Mouse (Mus musculus): ENCODE measurements around the gene Skiv2l.
"Not testable (repeated sequence)": the region's sequence is repeated elsewhere in the genome, so short reads cannot be mapped to it uniquely, and the experiment has no call there.

The Skiv2l gene

DNA sequence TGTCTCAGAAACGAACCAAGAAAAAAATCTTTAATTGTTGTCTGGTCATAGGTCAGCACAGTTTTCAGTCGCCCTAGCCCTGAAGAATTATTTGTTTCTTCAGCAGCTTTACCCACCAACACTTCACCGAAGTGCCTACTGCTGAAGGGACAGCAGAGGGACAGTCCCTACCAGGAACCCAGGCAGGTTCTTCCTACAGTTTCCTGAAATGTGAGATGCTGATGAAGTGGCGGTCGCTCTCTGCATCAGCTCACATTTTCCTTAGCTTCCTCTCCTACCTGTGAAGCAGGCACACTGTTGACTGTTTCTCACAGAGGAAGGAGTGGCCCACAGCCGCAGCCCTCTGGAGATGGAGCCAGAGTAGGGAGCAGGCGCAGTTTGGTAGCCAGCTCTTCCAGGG lies 16.0 kb upstream of the Skiv2l start:
- DNase-seq = no peak

- DNase-seq = no peak
Observed at GRCm38 (mm10) chr17:34862416-34863081, 12.5 kb upstream of the Skiv2l start, which contains the start of gene Cfb. Gene Cfb, minus strand, starts transcription at chr17:34862518.

DNA sequence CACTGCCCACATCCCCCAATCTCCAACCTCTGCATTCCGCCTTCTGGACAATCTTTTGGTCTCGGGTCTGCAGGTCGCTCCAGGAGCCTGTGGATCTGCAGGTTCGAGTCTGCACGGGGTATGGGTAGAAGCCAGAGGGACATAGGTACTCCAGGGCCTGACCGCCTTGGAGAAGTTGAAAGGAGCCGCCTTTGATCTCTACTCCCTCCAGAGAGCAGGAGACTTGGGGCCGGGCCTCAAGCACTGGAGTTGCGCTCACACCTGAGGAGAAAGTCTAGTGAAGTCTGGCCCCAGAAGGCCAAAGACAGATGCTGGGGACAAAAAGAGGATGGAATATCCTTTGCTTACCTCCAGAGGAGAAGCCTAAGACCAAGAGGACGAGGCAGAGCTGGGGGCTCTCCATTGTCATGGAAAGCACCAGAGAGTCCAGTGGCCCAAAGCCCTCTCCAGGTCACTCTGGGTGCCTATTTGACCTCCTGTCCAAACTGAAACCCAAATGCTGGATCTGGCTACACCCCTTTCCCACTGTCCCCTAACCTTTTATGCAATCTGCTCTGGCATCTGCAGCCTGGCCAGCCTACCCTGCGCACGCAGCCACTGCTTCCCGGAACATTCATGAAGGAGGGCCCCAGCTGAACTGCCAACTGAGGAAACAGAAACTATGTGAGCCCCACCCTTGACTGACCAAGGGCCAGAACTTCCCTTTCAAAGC lies 11.8 kb upstream of the Skiv2l start:
- no peak for DNase-seq

DNA sequence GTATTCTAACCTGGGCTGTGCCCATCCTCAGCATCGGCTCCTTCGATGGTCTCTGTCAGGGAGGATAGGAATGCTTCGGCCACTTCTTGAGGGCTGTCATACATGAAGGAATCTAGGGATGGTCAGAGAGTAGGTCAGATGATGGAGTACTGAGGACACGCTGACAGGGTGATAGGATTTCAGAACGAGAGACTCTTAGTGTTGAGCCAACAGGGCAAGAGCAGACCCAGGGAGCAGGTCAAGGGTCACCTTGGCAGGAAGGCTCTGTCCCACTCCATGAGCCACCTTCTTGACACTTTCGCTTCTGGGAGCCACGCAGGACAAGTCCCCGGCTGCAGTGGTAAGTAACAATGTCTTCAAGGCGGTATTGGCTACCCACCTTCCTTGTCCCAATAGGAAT lies 10.5 kb upstream of the Skiv2l start:
- DNase-seq = no peak

DNA sequence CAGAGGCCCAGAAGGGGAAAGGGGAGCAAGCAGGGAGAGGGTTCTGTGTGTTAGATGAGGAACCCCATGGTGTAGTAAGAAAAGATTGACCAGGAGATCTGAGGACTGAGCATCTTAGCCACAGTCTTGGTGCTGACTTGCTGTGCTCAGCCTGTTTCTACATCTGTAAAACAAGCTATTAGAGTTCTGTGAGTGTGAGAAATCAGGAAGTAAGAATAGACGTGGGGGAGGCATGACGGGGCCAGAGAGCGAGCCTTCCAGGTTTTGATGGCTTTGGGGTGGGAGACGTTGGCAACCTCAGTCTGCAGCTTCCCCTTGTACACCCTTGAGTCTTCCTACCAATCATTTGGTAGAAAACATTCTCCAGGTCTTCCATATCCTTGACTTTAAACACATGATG lies 8.7 kb upstream of the Skiv2l start:
- DNase-seq = no peak

GRCm38 (mm10) chr17:34855825-34856224 lies 5.8 kb upstream of the Skiv2l start:
- DNase-seq = no peak

DNA sequence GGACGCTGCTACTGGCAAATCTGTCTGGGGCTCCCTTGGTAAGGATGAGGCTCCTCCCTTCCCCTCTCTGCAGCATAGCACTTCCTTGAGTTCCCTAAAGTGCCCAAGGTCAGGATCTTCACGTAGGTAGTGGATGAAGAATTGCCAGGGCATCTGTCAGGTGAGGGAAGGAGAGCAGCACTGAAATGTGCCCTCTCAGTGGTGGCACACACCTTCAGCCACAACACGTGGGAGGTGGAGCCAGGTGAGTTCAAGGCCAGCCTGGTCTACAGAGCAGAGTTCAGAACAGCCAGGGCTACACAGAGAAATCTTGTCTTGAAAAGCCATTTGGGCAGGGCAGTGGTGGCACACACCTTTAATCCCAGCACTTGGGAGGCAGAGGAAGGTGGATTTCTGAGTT lies 4.8 kb upstream of the Skiv2l start:
- no peak for DNase-seq

DNA sequence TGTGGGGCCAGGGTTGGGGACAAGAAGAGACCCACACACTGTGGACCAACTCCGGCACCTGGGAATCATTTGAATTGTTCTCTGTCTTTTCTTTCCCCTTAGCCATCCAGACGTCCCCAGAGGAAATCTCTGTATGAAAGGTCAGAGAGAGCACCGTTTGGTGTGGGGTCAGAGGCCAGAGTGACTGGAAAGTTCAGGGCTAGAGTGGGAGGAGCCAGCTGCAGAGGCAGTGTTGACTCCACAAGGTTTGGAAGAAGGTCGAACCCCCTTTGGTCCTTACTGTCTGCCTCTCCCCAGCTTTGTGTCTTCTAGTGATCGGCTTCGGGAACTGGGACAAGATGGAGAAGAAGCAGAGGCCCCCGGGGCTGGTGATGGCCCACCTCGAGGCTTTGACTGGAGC lies 3.5 kb upstream of the Skiv2l start:
- no peak for DNase-seq

DNA sequence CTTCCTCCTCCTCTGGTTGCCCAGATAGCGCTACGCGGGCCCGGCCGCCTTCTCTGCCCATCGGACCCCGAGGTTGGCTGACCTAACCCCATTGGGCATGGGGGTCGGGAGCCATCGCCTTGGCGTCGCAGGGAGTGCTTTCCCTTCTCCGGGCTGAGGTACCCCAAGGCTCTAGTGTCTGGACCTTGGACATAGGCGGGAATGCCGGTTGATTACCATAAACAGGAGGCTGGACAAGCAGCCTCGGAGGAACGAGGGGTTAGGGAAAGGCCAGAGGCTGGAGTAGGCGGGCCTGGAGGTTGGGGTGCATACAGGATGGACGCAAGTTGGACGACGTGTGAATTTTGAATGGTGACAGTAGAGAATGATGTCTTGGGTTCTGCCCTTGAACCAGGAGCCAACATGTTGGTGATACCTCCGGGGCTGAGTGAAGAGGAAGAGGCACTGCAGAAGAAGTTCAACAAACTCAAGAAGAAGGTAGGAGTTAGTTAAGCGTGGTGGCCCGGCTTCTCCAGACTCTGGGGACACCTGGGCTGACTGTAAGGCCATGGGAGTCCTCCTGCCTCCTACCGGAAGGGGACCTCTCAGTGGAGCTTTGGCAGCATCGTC lies 611 bp upstream of the Skiv2l start:
- no peak for DNase-seq

DNA sequence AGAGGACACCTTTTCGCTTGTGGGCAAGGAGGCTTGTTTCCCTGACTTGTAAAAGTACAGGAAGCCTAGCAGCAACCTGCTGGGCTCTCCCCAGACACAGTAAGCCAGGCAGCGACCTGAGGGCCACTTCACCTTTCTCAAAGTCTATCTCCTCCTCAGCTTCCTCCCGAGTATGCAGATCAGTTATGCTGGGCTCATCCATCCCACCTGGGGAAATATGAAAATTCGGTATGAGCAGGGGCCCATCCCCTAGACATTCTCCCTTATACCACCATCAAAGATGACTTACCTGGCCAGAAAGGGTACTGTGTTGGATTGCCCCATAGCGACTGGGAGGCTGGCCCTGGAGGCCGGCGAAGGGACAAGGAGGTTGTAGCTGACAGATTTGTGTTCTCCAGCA lies 2.4 kb downstream of the Skiv2l start:
- no peak for DNase-seq

DNA sequence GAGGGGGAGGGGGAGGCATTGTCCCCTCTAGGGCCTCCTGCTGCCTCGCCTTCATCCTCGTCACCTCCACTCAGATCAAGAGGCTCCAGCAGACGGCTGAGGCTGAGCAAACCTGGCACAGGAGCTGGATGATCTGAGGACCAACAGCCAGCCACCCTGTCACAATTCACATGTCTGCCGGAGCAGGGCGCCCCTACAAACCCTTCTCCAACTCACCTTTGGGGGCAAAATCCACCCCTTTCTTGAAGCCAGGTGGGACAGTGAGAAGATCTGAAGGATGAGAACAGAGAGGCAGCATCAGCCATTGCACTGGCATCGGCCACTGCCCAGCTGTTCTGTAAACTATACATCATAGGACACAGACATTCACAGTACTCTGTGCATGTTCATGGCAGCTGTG lies 2.8 kb downstream of the Skiv2l start:
- no peak for DNase-seq

- no peak for DNase-seq
Observed at GRCm38 (mm10) chr17:34844884-34845283, 5.1 kb downstream of the Skiv2l start.

- no peak for DNase-seq
Observed at GRCm38 (mm10) chr17:34840736-34841307, 9.2 kb downstream of the Skiv2l start.

DNA sequence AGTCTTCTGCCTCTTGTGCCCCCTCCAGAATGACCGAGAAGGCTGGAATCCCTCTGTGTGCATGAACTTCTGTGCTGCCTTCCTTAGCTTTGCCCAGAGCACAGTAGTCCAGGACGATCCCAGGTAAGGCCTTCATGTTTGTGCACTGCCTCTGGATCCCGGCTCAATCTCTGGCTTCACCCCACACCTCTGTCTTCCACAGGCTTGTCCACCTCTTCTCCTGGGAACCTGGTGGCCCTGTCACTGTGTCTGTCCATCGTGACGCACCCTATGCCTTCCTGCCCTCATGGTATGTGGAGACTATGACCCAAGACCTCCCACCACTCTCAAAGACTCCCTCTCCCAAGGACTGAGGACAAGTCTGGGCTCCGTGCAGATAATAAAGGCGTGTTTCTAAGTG lies 11.2 kb downstream of the Skiv2l start:
- no peak for DNase-seq

DNA sequence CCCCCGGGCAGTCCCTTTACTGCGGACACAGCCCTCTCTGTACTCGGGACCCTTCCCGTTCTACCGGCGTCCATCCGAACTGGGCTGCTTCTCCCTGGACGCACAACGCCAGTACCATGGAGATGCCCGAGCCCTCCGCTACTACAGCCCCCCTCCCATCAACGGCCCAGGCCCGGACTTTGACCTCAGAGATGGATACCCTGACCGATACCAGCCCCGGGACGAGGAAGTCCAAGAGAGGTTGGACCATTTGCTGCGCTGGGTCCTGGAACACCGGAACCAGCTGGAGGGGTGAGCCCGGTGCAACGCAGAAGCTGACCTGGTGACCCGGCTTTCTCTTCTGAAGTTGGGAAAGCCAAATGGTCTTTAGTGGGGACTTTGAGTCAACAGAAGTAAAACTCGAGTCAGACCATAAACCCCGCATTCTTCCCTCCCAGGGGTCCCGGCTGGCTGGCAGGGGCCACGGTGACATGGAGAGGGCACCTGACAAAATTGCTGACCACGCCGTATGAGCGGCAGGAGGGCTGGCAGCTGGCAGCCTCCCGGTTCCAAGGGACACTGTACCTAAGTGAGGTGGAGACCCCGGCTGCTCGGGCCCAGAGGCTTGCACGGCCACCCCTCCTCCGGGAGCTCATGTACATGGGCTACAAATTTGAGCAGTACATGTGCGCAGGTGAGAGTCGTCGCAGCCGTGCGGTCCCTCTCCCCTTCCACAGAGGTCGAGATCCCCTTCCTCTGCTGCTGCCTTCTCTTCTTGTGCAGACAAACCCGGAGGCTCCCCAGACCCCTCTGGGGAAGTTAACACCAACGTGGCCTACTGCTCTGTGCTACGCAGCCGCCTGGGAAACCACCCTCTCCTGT lies 12.3 kb downstream of the Skiv2l start:
- no peak for DNase-seq

DNA sequence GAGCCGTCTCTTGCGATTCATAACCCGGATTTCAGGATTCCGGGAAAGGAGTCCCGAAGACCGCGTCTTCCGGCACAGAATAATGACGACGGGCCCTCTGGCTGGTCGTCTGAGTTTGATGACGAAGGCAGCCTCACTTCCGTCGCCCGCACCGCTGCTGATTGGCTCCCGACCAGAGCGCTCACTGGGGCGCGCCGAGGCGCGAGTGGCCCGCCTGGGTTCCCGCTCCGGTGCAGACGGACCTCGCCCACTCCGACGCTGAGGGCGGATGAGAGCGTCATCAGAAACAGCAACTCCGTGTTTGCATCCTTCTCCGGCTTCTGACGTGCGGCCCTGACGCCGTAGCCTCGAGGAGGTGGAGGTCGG lies 13.2 kb downstream of the Skiv2l start, which contains the start of the genes Stk19 and Dxo:
Gene Stk19 (minus strand): TSS at position 90 of the 366 bp plus-strand sequence.
Gene Dxo (plus strand): TSS at position 164 of the 366 bp plus-strand sequence.
- peak; percentile 93 for DNase-seq

DNA sequence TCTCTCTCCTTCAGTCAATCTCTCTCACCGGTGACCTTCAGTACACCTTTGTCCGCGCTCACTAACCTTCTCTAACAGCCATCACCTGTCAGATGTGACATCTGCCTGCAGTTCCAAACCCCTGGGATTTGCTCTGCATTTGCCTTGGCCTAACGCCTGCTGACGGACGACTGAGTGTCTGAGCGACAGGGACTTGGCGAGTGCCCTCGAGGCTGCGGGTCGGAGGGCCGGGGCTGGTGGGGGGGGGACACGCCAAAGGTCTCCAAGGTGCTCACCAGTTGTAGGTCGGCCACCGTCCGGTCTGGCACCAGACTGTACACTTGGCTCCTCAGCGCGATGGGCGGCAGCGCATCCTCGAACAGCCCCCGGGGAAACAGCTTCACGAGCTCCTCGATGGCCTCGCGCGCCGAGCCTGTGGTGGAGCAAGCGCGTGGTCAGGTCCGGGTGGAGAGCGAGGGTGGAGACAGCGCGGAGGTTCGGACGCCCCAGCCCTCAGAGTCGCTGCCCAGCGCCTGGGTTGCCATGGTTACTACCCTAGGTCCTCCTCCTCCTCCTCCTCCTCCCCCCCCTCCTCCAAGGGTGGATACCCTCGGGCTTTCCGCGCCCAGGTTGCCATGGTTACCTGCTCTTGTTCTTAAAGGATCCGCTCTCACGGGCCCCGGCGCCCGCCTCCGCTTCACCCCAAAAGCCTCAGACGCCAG lies 13.7 kb downstream of the Skiv2l start:
- DNase-seq = no peak

- not testable (repeated sequence) for DNase-seq
Observed at GRCm38 (mm10) chr17:34830776-34831175, 19.2 kb downstream of the Skiv2l start.

- DNase-seq = no peak
Observed at GRCm38 (mm10) chr17:34814818-34815370, 35.1 kb downstream of the Skiv2l start.

DNA sequence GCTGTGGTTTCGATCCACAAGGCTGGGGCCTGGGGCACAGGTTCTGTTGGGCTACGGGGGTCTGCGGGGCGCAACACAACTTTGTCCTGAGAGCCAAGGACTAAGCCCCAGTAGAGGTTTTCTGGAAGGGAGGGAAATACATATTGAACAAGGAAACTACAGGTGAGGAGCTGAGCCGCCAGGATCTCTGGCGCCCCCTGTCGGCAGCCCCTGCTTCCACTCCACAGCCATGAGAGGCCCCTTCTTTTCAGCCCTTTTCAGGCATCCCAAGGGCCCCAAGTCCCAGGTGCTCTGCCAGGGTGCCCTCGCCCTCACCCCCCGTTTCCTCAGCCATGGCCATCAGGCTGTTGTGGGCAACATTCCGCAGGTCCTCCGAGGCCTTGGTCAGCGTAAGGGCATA lies 36.3 kb downstream of the Skiv2l start:
- peak; percentile 24 for DNase-seq

- no peak for DNase-seq
Observed at GRCm38 (mm10) chr17:34811275-34811674, 38.7 kb downstream of the Skiv2l start.

GRCm38 (mm10) chr17:34810811-34811210 lies 39.2 kb downstream of the Skiv2l start:
- DNase-seq = not testable (repeated sequence)
